Mouse (Mus musculus) urinary bladder, postnatal 10 days (tissue): Measurements from ENCODE around the gene Abce1.
"Not testable (repeated sequence)": the region's sequence is repeated elsewhere in the genome, so short reads cannot be mapped to it uniquely, and the experiment has no call there.

Experiments
- DNase-seq: peaks from one replicate; pipeline ENCODE4 v3.0.0; 2022; ENCODE audit warnings: low spot score

The Abce1 gene

DNA sequence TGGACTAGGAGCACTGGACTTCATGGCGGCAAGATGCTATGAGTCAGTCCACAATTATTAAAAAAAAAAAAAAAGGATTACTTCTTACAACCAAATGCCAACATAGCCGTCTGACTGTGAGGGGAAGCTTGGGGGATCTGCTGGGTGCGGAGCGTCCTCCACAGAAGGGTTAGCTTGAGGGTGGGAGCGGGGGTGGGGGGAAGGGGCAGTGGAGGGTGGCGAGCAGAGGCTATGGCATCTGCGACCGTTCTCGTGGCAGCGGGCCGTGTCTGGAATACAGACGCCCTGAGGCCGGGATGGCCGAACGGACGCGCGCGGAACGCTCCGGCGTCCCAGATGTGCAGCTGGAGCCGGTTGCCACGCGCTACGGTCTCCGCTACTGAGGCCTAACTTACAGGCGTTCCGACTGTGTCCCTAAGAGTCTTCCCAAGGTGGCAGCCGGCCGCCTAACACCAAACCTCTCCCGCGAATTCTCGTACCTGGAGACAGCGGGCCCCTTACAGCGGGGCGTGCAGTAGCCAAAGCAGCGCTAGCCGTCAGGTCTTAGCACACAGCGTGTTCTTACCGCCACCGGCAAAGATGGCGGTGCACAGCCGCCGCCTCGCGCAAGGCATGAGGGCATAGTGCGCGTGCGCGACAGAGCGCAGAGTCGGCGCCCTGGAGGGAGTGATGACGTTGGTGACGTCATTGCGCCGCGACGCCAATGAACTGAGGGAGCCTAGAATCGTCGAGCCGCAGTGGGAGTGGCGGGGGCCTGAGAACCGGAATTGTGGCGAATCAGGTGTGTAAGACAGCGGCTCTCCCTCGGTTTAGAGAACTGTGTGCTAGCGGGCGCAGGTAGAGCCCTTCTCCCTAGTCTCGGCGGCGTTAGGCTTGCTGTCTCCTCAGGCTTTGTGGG, at the start of gene Abce1, which contains the start of gene Anapc10:
Abce1 (minus strand) TSS at position 677 of the 898 bp plus-strand sequence.
Anapc10 (plus strand) TSS at position 757 of the 898 bp plus-strand sequence.
- peak; percentile 98 for DNase-seq

DNA sequence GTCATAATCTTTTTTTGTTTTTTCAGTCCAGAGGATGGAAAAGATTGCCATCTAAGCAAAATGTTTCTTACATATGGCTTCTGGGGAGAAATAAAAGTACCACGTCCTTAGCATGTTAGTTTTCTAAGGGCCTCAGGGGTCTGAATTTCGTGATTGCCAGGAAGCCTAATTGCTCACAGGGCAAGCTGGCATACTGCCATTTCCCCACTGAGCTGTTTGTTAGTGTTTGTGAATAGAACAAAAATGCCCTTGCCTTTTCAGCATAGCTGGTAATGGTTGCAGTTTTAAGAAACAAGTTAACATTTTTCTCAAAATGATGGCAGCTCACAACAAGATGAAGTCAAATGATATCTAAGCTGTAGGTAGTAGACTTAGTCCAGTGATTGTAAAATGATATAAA, 38.8 kb upstream of the Abce1 start:
- no peak for DNase-seq

DNA sequence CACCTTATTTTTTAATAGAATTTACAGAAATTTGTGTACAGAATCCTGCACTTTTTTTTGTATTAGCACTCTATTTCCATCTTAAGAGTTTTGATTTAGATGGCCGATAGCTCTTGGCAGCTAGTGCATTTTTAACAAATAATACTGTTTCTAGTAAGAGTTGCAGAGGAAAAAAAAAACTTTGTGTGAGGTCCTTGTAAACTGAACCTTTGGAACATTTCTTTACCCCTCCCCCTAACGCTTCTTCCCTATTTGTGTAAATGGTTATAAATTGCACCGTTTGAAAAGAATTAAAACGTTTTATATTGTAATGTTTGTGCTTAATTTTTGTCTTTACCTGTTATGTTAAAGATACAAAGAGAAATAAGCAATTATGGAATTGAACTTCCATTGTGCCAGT, 37.1 kb upstream of the Abce1 start:
- no peak for DNase-seq

DNA sequence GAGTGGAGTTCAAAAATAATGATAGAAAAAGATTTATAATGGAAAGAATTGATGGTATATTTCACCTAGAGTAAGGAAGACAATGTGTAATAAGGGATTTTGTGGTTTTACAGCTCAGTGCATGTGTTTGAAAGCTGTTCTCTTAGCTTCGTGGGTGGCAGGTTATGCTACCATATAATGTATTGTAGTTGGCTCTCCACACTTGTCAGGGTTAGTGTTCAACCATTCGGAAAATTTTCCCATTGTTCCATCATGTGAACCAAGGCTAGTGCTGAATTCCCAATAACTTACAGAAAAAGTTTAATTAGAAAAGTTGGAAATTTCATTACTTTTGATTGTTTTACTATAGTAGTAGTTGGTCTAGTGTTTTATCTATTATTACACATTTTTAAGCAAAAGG, 36.6 kb upstream of the Abce1 start:
- DNase-seq = no peak

DNA sequence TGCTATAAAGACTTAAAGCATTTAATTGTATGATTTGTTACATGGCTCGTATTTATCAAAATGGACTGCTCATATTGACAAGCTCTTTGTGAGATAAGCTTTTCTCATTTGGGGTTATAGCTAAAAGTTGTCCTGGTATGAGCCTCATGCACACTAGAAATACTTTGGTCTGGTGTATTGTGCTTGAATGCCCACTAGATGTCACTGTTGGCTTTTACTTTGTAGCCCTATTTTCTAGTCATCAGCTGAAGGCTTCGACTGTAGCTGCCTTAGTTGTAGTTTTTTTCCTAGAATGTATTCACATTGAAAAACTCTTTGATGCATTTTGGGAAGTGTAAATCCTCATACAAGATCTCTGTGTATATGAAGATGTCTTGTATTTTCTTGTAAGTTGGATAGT, 22.8 kb upstream of the Abce1 start:
- no peak for DNase-seq

DNA sequence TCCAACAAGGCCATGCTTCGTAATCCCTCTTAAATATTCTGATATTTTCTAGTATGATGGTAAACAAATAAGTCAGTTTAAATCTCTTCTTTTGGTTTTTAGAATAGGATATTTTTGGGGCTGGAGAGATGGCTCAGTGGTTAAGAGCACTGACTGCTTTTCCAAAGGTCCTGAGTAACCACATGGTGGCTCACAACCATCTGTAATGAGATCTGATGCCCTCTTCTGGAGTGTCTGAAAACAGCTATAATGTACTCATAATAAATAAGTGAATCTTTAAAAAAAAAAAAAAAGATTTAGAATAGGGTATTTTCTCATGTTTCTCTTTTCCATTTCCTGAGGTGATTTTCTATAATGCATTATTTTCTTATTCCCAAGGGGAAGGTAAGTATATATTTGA, 16.4 kb upstream of the Abce1 start:
- DNase-seq = no peak

DNA sequence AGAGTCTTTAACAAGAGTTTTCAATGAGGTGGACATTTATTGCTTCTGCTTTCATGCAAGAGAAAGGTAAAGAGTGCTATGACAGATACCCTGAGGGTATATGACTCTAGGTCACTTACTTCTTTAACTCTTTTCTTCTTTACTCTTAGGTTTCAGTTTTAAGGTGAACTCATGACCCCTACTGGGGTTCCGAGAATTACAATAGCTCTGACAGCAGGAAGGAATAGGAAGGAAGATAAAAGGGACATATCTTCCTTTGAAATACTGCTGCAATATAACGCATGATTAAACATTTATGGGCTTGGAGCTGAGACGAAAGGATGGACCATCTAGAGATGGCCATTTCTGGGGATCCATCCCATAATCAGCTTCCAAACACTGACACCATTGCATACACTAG, 13.0 kb upstream of the Abce1 start:
- DNase-seq = no peak

DNA sequence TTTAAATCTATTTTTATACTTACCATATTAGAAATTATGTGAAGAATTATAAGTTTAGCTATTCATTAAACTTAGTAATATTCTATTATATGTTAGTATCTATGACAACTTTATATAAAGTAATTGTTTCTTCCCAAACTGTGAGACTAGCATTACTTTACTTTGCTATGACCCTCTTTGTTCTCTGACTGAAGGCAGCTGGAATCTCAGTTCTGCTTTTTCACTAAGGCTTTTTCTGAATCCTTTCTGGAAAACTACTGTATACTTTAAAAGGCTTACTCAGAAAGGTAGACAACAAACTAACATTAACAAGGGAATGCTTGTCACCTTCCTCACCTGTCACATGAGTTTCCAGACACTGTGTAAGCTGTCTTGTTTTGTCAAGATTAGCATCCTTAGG, 11.8 kb upstream of the Abce1 start:
- no peak for DNase-seq

DNA sequence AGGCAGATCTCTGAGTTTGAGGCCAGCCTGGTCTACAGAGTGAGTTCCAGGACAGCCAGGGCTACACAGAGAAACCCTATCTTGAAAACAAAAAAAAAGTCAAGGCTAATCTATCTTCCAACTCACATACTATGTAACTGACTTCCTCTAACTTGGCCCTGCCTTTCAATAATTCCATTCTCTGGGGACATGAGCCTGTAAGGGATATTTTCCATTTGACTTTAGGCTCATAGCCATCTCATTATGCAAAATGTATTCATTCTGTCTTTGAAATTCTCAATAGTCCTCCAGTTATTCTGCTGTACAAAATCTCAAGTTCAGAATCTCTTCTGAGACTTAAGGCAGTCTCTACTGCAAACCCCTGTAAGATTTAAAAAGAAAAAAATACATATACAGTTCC, 10.0 kb upstream of the Abce1 start:
- DNase-seq = no peak

DNA sequence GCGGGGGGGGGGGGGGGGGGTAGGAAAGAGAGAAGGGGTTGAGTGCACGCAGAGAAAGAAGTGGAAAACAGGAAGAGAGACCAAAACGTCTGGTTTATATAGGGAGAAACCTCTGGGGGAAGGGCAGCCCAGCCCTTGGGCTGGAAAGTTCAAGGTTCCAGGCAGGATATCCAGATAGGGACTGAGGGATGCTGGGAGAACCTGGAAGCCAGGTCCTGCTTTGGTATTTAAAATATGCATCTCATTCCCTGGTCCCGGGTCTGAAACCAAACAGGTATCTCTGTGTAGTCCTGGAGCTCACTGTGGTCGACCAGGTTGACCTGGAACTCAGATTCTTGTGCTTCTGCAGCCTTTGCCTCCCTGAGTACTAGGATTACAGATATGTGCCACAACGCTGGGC, 1.1 kb upstream of the Abce1 start:
- DNase-seq = no peak

DNA sequence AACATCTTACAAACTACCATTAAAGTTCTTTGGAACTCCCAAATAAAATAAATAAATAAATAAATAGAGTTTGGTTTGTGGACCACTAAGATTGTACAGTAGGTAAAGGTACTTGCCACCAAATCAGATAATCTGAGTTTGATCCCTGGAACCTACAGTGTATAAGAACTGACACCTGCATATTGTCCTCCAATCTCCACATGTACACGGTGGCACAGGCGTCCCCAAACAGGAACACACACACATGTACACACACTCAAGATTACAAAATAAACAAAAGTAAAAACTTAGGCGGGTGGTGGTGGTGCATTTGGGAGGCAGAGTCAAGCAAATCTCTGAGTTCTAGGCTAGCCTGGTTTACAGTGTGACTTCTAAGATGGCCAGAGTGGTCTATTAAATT, 4.9 kb downstream of the Abce1 start:
- DNase-seq = no peak

DNA sequence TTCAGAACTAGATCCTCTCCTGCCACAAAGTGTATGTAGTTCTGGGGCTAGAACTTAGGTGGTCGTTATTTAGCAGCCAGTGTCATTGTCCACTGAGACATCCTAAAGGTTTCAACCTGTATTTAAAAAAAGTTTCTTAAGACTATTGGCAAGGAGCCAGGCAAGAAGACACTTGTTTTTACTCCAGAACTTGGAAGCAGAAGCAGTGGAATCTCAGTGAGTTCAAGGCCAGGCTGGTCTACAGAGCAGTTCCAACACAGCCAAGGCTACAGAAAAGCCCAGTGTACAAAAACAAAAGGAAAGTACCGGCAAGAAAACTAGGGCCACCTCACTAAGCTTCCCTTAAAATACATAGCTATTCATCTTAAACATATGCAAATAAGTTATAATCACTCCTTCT, 19.0 kb downstream of the Abce1 start:
- no peak for DNase-seq

DNA sequence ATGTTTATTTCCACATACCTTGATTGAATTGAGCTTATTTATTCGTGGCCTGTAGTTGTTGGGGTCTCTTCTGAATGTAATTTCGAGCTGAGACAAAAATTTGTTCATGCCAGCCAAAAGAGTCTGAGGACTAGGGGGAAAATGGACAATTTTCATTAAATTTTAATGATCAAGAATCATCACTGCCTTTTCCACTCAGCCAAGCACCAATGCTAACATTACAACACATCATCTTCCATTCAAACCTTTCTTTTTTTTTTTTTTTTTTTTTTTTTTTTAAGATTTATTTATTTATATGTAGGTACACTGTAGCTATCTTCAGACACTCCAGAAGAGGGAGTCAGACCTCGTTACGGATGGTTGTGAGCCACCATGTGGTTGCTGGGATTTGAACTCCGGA, 25.6 kb downstream of the Abce1 start:
- DNase-seq = not testable (repeated sequence)

DNA sequence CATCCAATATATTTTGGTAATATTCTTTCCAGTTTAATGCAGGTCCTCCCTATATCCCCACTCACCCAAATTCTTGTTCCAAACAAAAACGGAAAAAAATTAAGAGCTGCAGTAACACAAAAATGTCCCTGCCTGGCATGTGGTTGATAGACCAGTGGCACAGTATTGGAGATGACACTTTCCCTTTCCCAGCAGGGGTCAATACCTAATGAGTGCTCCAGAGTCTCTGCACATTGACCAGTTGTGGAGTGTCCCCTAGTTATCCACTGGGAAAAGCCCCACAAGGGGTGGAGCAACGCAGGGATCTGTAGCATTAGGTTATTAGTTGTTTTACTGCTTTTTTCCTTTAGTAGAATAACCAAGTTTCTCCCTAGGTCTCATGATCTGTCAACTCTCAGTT, 30.6 kb downstream of the Abce1 start:
- no peak for DNase-seq

DNA sequence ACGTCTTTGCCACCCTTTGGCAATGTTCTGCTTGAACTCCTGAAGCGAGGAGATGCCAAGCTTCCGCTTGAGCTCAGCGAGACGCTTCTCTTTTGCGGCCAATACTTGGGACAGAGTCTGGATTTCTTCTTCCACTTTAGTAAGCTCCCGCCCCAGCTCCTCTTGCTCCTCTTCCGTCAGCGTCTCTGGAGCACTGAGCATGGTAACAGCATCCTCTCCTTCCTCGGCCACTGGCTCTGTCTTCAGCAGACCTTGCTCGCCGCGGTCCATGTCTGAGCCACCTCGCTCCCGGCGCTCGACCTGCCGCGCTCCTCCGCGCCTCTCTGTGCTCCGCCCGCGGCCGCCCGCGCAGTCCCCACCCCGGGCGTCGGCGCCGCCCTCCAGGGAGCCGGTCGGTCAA, 31.0 kb downstream of the Abce1 start:
- no peak for DNase-seq

DNA sequence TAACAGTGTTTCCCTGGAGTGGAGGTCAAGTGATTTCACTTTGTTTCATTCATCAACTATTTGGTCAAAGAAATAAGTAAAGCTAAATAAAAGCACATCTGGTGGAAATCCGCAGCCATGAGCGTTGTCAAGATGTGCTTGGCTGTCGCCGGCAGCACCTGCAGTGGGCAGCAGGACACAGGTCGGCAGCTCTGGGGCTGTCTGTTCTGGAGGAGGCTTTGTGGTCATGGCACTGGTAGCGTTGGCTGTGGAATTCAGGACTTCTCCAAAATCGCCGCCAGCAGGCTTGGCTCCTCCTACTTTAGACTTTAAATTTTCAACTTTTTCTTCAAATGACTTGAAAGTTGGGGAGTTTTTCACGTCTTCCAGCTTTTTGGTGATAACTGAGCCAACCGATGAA, 31.5 kb downstream of the Abce1 start:
- not testable (repeated sequence) for DNase-seq

DNA sequence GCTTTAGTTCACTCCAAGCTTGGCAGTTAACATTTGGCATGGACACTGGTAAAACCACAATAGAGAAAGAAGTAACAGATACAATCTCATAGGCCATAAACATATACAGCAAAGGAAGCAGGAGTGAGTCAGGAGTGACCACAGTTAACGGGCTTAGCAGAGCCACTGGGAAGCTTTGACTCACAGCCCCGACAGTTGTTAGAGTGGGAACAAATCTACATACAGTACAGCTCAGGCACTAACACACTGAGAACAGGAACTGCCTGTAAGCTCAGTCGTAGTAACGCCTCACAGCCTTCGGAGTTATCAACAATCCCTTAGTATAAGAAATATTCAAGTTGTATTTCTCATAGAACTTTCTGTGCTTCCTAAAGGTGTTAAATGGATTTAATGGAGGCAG, 32.5 kb downstream of the Abce1 start:
- no peak for DNase-seq

DNA sequence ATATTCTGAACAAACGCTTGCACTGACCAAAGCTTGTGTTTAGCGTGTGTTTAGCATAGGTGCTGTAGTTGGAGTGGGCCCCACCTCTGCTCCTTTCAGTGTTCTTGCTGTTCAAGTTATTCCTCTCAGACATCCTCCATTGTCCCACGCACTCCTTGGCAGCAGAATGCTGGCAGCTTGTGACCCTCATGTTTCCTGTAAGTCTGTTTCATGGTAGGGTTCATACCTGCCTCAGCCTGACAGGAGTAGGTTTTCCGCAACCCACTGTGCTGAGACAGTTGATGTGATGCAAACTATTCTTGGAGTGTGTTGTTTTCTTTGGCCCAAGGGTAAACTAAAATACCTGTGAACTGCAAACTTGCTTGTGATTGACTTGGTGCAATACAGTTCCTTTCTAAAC, 35.1 kb downstream of the Abce1 start:
- DNase-seq = no peak

DNA sequence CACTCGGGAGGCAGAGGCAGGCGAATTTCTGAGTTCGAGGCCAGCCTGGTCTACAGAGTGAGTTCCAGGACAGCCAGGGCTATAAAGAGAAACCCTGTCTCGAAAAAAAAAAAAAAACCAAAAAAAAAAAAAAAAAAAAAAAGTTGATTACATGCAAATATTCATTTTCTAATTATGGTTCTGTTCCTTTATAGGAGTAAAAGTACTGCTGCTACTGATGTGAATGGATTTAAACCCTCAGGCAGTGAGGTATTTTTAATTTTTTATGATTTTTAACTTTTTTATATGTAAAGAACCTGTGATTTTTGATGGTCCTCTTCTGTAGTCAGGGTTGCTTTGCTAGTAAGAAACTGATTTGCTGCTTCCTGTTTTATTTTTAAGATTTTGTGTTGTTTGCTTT, 52.8 kb downstream of the Abce1 start:
- not testable (repeated sequence) for DNase-seq

DNA sequence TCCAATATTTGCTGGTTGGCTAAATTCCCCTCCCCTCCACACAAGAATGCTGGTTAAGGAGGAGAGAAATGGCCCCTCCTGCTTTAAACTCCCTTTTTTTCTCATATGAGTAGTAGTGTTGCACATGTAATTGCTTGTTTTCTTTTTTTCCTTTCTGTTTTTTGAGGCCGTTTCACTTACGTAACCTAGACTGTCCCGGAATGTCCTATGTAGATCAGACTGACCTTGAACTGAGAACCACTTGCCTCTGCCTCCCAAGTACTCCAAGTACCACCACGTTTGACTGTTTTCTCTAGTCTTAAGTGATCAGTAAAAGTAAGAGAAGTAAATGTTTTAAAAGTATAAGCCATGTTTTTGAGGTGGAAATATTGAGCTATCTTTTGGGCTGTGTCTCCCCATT, 57.8 kb downstream of the Abce1 start:
- DNase-seq = no peak

DNA sequence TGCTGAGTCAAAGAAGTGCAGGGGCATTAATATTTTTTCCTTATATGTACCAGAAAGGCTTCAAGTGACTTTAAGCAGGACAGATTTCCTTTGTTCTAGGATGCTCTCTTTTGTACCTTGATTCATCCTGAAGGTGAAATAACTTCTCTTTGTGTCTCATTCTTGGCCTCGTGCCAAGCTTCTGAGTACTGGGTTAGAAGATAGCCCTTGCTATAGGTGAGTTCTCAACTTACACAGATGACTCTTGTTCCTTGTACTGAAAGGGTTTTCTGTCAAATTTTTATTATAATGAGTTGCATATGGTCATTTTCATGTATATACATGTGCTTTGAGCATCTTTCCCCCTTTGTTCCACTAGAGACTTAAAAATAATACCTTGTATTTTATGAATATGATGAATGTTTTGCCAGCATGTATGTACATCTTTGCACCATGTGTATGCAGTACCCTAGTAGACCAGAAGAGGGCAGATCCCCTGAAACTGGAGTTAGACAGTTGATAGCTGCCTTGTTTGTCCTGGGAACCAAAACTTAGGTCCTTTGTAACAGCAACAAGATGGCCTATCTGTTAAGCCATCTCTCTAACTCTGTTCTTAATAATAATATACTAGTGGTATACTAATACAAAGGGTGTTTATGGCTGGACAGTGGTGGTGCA, 61.3 kb downstream of the Abce1 start:
- DNase-seq = no peak

DNA sequence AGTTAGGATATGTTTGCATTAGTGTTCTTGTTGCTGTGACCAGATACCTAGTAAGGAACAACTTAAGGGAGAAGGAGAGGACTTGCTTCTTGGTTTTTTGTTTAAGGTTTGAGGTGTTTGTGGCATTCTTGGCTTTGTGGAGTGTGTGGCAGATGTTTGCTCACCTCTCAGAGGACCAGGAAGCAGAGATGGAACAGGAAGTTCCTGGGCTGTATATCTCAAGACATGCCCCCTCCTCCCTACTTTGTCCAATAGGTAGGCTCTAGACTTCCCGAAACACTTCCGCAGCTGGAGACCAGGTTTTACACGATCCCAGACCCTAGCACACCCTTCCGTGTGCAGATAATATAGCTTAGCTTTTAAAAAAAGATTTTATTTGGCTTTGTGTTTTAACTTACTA, 62.0 kb downstream of the Abce1 start:
- DNase-seq = no peak

DNA sequence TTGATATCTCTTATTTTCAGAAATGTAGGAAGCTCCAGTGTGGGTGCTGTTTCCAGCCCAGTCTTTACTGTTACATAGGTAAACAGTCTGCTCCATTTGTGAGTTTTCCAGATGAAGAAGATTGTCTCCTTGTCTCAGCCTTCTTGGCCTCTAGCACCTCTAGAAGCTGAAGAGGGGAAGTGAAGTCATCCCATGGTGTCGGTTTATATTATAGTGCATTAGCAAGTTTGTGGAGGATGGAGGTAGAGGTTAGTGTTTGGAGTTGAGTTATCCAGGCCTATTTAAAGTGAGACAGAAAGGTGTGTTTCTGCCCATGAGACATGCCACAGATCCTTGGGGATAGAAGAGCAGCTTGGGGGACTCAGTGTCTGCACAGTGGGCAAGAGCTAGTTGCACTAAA, 70.4 kb downstream of the Abce1 start:
- DNase-seq = no peak
